In the genomic region with DNA sequence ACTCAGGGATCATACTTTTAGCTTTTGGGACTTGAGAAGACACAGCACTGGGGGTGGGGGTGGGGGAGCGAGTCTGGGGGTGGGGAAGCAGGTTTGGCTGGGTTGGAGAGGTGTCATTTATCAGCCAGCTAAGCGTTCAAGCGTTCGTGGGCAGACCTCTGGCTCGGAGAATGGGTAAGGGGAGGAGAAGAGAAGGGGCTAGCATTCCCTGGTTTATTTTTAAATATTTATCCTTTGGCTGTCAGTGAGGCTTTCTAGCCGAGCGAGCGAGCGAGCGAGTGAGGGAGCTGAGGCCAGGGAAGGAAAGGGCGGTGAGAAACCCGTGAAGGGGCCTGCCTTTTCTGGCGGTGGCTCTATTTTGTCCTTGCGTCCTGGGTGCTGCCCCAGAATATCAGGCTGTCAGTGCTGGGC, we compare ENCODE assay signal across 9 mouse cellular contexts.
DNase-seq lines count a peak whose midpoint lies in the region; ATAC-seq lines count a peak whose summit lies in the region.
"Had no signal": no experiment of that assay in that cellular context is flagged by ENCODE, and none has a peak within 500 bp of the region (broad histone marks: within the 10 kb centered on the region; RNA-seq: fewer than 3 reads in every experiment).

No protein-coding gene starts in this region.

- DNase-seq in heart, postnatal 36 days = no peak
- peak; percentile 26 for DNase-seq in embryonic facial prominence, embryonic 11.5 days (ENCODE audit: low spot score)
- DNase-seq in midbrain, embryonic 11.5 days (ENCODE audit: low spot score, missing footprints) = peak; percentile 93
- DNase-seq in cerebellum, postnatal 25 days = no peak
- DNase-seq in kidney, postnatal 36 days = no peak

- no peaks in the 10 kb centered on the region for H3K9me3 ChIP-seq in heart, embryonic 11.5 days (replicated peaks; ENCODE audit: control insufficient read depth, low read length)
- H3K9me3 ChIP-seq in embryonic facial prominence, embryonic 11.5 days (replicated peaks; ENCODE audit: control insufficient read depth, low read length) = no peaks in the 10 kb centered on the region
- no peaks in the 10 kb centered on the region for H3K9me3 ChIP-seq in hindbrain, embryonic 12.5 days (replicated peaks)
- no peaks in the 10 kb centered on the region for H3K9me3 ChIP-seq in midbrain, embryonic 11.5 days (ENCODE audit: control insufficient read depth, low read length)

- H3K4me2 ChIP-seq in heart, embryonic 11.5 days = peak overlapping the region; percentile 52
- H3K4me2 ChIP-seq in embryonic facial prominence, embryonic 11.5 days (ENCODE audit: low read depth, low read length) = peak overlapping the region; percentile 28; the same call in 1 of the 2 replicates
- peak overlapping the region; percentile 96 for H3K4me2 ChIP-seq in hindbrain, embryonic 12.5 days (replicated peaks)
- H3K4me2 ChIP-seq in midbrain, embryonic 11.5 days = peak overlapping the region; percentile 93

- 0 out of 2 replicates have a peak overlapping the region, but pooled peaks have one; percentile 6 for H3K4me3 ChIP-seq in heart, embryonic 11.5 days (ENCODE audit: low read depth, low read length)
- H3K4me3 ChIP-seq in embryonic facial prominence, embryonic 11.5 days (ENCODE audit: low read depth, low read length) = no peak overlapping the region
- H3K4me3 ChIP-seq in hindbrain, embryonic 12.5 days = peak overlapping the region; percentile 18
- no peak overlapping the region for H3K4me3 ChIP-seq in midbrain, embryonic 11.5 days (ENCODE audit: low read depth, low read length)

- peak overlapping the region; percentile 78 for H3K27ac ChIP-seq in heart, embryonic 11.5 days (ENCODE audit: low read depth, low read length)
- peak overlapping the region; percentile 29 for H3K27ac ChIP-seq in embryonic facial prominence, embryonic 11.5 days (replicated peaks; ENCODE audit: low read depth, low read length)
- H3K27ac ChIP-seq in hindbrain, embryonic 12.5 days = peak overlapping the region; percentile 100
- peak overlapping the region; percentile 67 for H3K27ac ChIP-seq in midbrain, embryonic 11.5 days (ENCODE audit: low read depth, low read length)

- H3K36me3 ChIP-seq in heart, embryonic 11.5 days (ENCODE audit: control insufficient read depth, insufficient read depth, low read length) = no peaks in the 10 kb centered on the region
- H3K36me3 ChIP-seq in embryonic facial prominence, embryonic 11.5 days (replicated peaks; ENCODE audit: control insufficient read depth, insufficient read depth, low read depth, low read length) = no peaks in the 10 kb centered on the region
- no peaks in the 10 kb centered on the region for H3K36me3 ChIP-seq in hindbrain, embryonic 12.5 days
- no peaks in the 10 kb centered on the region for H3K36me3 ChIP-seq in midbrain, embryonic 11.5 days (ENCODE audit: control insufficient read depth, insufficient read depth, low read length)

- H3K4me1 ChIP-seq in heart, embryonic 11.5 days (ENCODE audit: control insufficient read depth, insufficient read depth, low read length) = peaks cover 79% of the 10 kb centered on the region
- peaks cover 23% of the 10 kb centered on the region for H3K4me1 ChIP-seq in embryonic facial prominence, embryonic 11.5 days (ENCODE audit: control insufficient read depth, insufficient read depth, low read length)
- peaks cover 95% of the 10 kb centered on the region for H3K4me1 ChIP-seq in hindbrain, embryonic 12.5 days
- peaks cover 88% of the 10 kb centered on the region for H3K4me1 ChIP-seq in midbrain, embryonic 11.5 days (ENCODE audit: control insufficient read depth, insufficient read depth, low read length)

- 19% methylated on average over 14 of the region's 14 CpGs for WGBS in heart, embryonic 11.5 days (ENCODE audit: insufficient replicate concordance)
- 13% methylated on average over 14 of the region's 14 CpGs for WGBS in embryonic facial prominence, embryonic 11.5 days
- whole genome bisulfite sequencing in hindbrain, embryonic 12.5 days = 11% methylated on average over 14 of the region's 14 CpGs
- WGBS in midbrain, embryonic 11.5 days = 9% methylated on average over 14 of the region's 14 CpGs

- intact Hi-C loops in heart, postnatal 36 days (cut with DNase I) = loop anchor here (5.0 to 10.0 kb wide), 3 partner anchors 70 to 473 kb away; no protein-coding TSS in a partner anchor

- no peaks in the 10 kb centered on the region for H3K27me3 ChIP-seq in heart, embryonic 11.5 days (ENCODE audit: control insufficient read depth, insufficient read depth, low read length)
- H3K27me3 ChIP-seq in embryonic facial prominence, embryonic 11.5 days (ENCODE audit: control insufficient read depth, insufficient read depth, low read length) = no peaks in the 10 kb centered on the region
- peaks cover 11% of the 10 kb centered on the region for H3K27me3 ChIP-seq in hindbrain, embryonic 12.5 days
- no peaks in the 10 kb centered on the region for H3K27me3 ChIP-seq in midbrain, embryonic 11.5 days (ENCODE audit: control insufficient read depth, insufficient read depth, low read length)

- H3K9ac ChIP-seq in heart, embryonic 11.5 days (ENCODE audit: low read depth, low read length) = peak overlapping the region; percentile 65
- H3K9ac ChIP-seq in embryonic facial prominence, embryonic 11.5 days (replicated peaks; ENCODE audit: low read length) = peak overlapping the region; percentile 48
- H3K9ac ChIP-seq in hindbrain, embryonic 12.5 days = peak overlapping the region; percentile 95
- H3K9ac ChIP-seq in midbrain, embryonic 11.5 days (ENCODE audit: low read length) = peak overlapping the region; percentile 47

- ATAC-seq in heart, embryonic 11.5 days (replicated peaks; ENCODE audit: insufficient number of reproducible peaks, low FRiP score, low TSS enrichment) = no peak
- no peak for ATAC-seq in embryonic facial prominence, embryonic 11.5 days (replicated peaks; ENCODE audit: insufficient number of reproducible peaks, low FRiP score, low TSS enrichment, low read depth)
- ATAC-seq in hindbrain, embryonic 12.5 days (ENCODE audit: low FRiP score) = no peak
- ATAC-seq in midbrain, embryonic 11.5 days (ENCODE audit: low FRiP score) = no peak
- no peak for ATAC-seq in granulocyte monocyte progenitor cell, adult 5-6 weeks (replicated peaks; ENCODE audit: poor library complexity, severe bottlenecking)
- ATAC-seq: CD4-positive, CD25-positive, alpha-beta regulatory T cell, adult 4 months had no signal

Comparison
In these comparisons a context has a peak if more than half of its experiments do, and no peak if none do; other contexts are left out.
1. H3K27ac ChIP-seq: peak in every context shown above with its lines; median percentile 100 in hindbrain, embryonic 12.5 days; 78 in heart, embryonic 11.5 days; 67 in midbrain, embryonic 11.5 days; 29 in embryonic facial prominence, embryonic 11.5 days.
2. H3K4me2 ChIP-seq: peak in every context shown above with its lines; median percentile 96 in hindbrain, embryonic 12.5 days; 93 in midbrain, embryonic 11.5 days; 52 in heart, embryonic 11.5 days; 28 in embryonic facial prominence, embryonic 11.5 days.
3. H3K4me3 ChIP-seq: peak in heart, embryonic 11.5 days (single experiment) and hindbrain, embryonic 12.5 days (single experiment); none in embryonic facial prominence, embryonic 11.5 days (single experiment) and midbrain, embryonic 11.5 days (single experiment).
4. DNase-seq: peak in embryonic facial prominence, embryonic 11.5 days (single experiment) and midbrain, embryonic 11.5 days (single experiment); none in heart, postnatal 36 days (0 of 2), cerebellum, postnatal 25 days (0 of 2) and kidney, postnatal 36 days (0 of 2).
5. Peak in every context shown above with its lines, with median percentiles within 50 percentile points of each other: H3K9ac ChIP-seq.